Mouse (Mus musculus): Measurements from ENCODE around the gene Tmem51. TPM values are rescaled to one million over a fixed set of nuclear protein-coding genes. Genes with fewer than 3 reads are reported as not detected.
A peak's percentile ranks its signal among the peaks of the same experiment; 100 is the strongest.

Tmem51 gene
- polyA plus RNA-seq, 1 experiment from 2014 or later, result 6.5 TPM

DNA sequence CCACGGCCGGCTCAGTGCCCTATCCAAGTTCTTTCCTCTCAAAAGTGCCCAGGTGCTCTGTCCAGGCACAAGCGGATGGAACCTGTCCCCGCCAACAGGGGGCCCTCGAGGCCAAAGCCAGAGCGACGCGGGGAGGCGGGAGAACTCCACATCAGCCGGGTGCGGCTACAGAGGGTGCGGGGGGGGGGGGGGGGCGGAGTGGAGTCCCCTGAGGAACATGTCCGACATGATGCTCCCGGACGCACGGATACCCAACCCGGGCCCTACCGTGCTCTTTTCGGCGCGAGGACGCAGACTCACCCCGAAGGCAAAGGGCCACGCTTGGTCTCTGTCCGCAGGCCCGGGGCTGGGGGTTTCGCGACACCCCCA, 358 bp downstream of the Tmem51 start:
- ATAC-seq, result peak; percentile 52
- under 1% methylated on average over 25 of the region's 29 CpGs for WGBS
- Histone ChIP-seq H3K27ac (ENCODE audit: low read length) (no peak overlapping the region), H3K9ac (replicated peaks; ENCODE audit: low read depth, low read length) (peak overlapping the region; percentile 57), H3K4me3 (replicated peaks; ENCODE audit: low read length) (peak overlapping the region; percentile 53), H3K4me2 (ENCODE audit: low read length) (peak overlapping the region; percentile 87), H3K36me3 (ENCODE audit: control insufficient read depth, insufficient read depth) (no peaks in the 10 kb centered on the region), H3K27me3 (replicated peaks; ENCODE audit: control insufficient read depth, insufficient read depth, low read length) (peaks cover 19% of the 10 kb centered on the region), H3K4me1 (replicated peaks; ENCODE audit: control insufficient read depth, insufficient read depth, low read length) (peaks cover 21% of the 10 kb centered on the region), H3K9me3 (ENCODE audit: control insufficient read depth, low read length) (no peaks in the 10 kb centered on the region)

- peak overlapping the region; percentile 87 for H3K4me2 ChIP-seq (ENCODE audit: low read length)
- H3K9ac ChIP-seq (replicated peaks; ENCODE audit: low read depth, low read length), result no peak overlapping the region
- H3K27ac ChIP-seq (ENCODE audit: low read length), result no peak overlapping the region
- no peaks in the 10 kb centered on the region for H3K36me3 ChIP-seq (ENCODE audit: control insufficient read depth, insufficient read depth)
- no peaks in the 10 kb centered on the region for H3K9me3 ChIP-seq (ENCODE audit: control insufficient read depth, low read length)
- ATAC-seq, result no peak
- peaks cover 21% of the 10 kb centered on the region for H3K4me1 ChIP-seq (replicated peaks; ENCODE audit: control insufficient read depth, insufficient read depth, low read length)
- 56% methylated on average over 6 of the region's 6 CpGs for WGBS
- peak overlapping the region; percentile 53 for H3K4me3 ChIP-seq (replicated peaks; ENCODE audit: low read length)
- peaks cover 19% of the 10 kb centered on the region for H3K27me3 ChIP-seq (replicated peaks; ENCODE audit: control insufficient read depth, insufficient read depth, low read length)
Observed at GRCm38 (mm10) chr4:142083193-142083592, 911 bp downstream of the Tmem51 start.

- Histone ChIP-seq H3K9ac (replicated peaks; ENCODE audit: low read depth, low read length) (no peak overlapping the region), H3K27ac (ENCODE audit: low read length) (no peak overlapping the region), H3K4me3 (replicated peaks; ENCODE audit: low read length) (no peak overlapping the region), H3K4me1 (replicated peaks; ENCODE audit: control insufficient read depth, insufficient read depth, low read length) (peaks cover 25% of the 10 kb centered on the region), H3K9me3 (ENCODE audit: control insufficient read depth, low read length) (no peaks in the 10 kb centered on the region), H3K4me2 (ENCODE audit: low read length) (no peak overlapping the region), H3K27me3 (replicated peaks; ENCODE audit: control insufficient read depth, insufficient read depth, low read length) (peaks cover 19% of the 10 kb centered on the region), H3K36me3 (ENCODE audit: control insufficient read depth, insufficient read depth) (no peaks in the 10 kb centered on the region)
- WGBS, result 80% methylated on average over 4 of the region's 4 CpGs
- ATAC-seq, result no peak
Observed at GRCm38 (mm10) chr4:142082703-142083102, 1.4 kb downstream of the Tmem51 start.

DNA sequence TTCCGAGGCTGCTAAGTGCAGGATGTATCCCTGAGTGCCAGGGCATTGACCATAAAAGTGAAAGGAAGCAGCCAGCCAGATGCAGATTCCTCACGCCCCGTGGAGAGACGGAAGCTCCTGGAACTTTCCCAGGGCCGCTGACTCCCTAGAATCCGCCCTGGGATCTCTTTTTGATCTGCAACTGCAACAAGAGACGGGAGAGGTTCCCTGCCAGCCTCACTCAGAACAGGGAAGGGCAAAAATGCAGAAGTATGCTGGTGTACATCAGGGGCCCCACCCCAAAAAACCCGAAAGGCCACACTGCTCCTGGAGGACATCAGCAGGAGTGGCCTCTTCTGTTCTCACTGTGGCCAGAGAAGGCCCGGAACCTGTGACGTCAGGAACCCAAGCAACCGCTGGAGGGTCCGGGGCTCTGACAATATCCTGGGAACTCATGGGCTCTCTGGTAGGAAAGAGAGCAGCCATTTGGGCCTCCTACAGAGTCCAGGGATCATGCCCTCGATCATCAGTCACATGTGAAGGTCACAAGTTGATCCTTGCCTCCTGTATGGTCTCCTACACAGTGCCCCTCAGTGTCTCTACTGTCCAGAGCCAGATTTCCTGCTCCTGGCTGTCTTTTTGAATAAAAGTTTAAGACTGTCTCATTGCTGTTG, 2.3 kb downstream of the Tmem51 start:
- Histone ChIP-seq H3K9me3 (ENCODE audit: control insufficient read depth, low read length) (no peaks in the 10 kb centered on the region), H3K36me3 (ENCODE audit: control insufficient read depth, insufficient read depth) (no peaks in the 10 kb centered on the region), H3K4me1 (replicated peaks; ENCODE audit: control insufficient read depth, insufficient read depth, low read length) (peaks cover 30% of the 10 kb centered on the region), H3K27ac (ENCODE audit: low read length) (no peak overlapping the region), H3K27me3 (replicated peaks; ENCODE audit: control insufficient read depth, insufficient read depth, low read length) (peaks cover 19% of the 10 kb centered on the region), H3K4me3 (replicated peaks; ENCODE audit: low read length) (no peak overlapping the region), H3K4me2 (ENCODE audit: low read length) (no peak overlapping the region), H3K9ac (replicated peaks; ENCODE audit: low read depth, low read length) (no peak overlapping the region)
- no peak for ATAC-seq
- WGBS, result 64% methylated on average over 12 of the region's 13 CpGs

DNA sequence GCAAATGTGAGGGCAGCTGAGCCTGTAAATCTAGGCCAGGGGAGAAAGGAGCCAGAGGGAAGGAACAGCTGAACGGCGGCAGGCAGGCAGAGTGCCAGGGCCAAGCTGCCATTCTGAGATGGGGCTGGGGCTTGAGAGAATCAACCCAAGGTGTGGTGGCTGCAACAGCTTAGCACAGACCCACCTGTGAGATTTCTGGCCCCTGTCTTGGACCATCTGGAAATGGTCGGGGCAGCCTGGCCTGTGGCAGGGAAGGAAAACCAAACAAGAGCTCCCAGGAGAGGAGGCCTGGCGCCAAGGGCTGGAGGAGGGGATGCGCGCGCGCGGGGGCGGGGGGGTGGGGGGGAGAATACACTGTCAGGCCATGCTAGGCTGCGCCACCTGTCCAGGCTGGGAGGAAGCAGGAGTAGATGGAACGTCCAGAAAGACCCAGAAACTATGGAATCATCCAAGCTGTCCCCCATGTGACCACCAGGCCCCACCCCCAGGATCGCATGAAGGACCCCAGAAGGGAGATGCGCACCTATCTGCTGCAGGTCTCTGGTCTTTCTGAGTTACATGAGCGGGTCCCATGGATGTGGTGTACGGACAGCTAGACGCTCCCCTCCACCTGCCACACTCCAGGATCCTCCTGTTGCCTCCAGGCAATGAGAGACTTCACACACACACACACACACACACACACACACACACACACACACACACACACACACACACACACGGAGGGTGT, 3.0 kb downstream of the Tmem51 start:
- Histone ChIP-seq H3K9me3 (ENCODE audit: control insufficient read depth, low read length) (no peaks in the 10 kb centered on the region), H3K4me1 (replicated peaks; ENCODE audit: control insufficient read depth, insufficient read depth, low read length) (peaks cover 30% of the 10 kb centered on the region), H3K4me3 (replicated peaks; ENCODE audit: low read length) (no peak overlapping the region), H3K4me2 (ENCODE audit: low read length) (0 out of 2 replicates have a peak overlapping the region, but pooled peaks have one; percentile 5), H3K9ac (replicated peaks; ENCODE audit: low read depth, low read length) (no peak overlapping the region), H3K27me3 (replicated peaks; ENCODE audit: control insufficient read depth, insufficient read depth, low read length) (peaks cover 17% of the 10 kb centered on the region), H3K36me3 (ENCODE audit: control insufficient read depth, insufficient read depth) (no peaks in the 10 kb centered on the region), H3K27ac (ENCODE audit: low read length) (no peak overlapping the region)
- 52% methylated on average over 17 of the region's 18 CpGs for WGBS
- ATAC-seq, result peak; percentile 21; the same call in 1 of the 2 replicates

DNA sequence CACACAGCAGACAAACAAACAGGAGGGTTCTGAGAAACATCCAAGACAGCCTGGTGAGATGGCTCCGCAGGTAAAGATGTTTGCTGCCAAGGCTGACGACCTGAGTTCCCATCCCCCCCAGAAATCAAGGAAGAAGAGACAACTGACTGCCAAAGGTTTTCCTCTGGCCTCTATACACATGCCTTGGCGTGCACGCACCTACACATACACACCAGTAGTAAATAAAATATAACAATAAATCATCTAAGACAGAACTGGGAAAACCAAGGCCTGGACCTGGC, 3.7 kb downstream of the Tmem51 start:
- Histone ChIP-seq H3K4me2 (ENCODE audit: low read length) (no peak overlapping the region), H3K27ac (ENCODE audit: low read length) (no peak overlapping the region), H3K9ac (replicated peaks; ENCODE audit: low read depth, low read length) (no peak overlapping the region), H3K27me3 (replicated peaks; ENCODE audit: control insufficient read depth, insufficient read depth, low read length) (peaks cover 14% of the 10 kb centered on the region), H3K4me3 (replicated peaks; ENCODE audit: low read length) (no peak overlapping the region), H3K9me3 (ENCODE audit: control insufficient read depth, low read length) (no peaks in the 10 kb centered on the region), H3K36me3 (ENCODE audit: control insufficient read depth, insufficient read depth) (no peaks in the 10 kb centered on the region), H3K4me1 (replicated peaks; ENCODE audit: control insufficient read depth, insufficient read depth, low read length) (peaks cover 30% of the 10 kb centered on the region)
- no peak for ATAC-seq
- WGBS, result 84% methylated on average over 4 of the region's 4 CpGs

GRCm38 (mm10) chr4:142079629-142080486, 4.2 kb downstream of the Tmem51 start:
- no peak overlapping the region for H3K4me2 ChIP-seq (ENCODE audit: low read length)

GRCm38 (mm10) chr4:142077572-142078271, 6.4 kb downstream of the Tmem51 start:
- peaks cover 20% of the 10 kb centered on the region for H3K4me1 ChIP-seq (replicated peaks; ENCODE audit: control insufficient read depth, insufficient read depth, low read length)
- no peak overlapping the region for H3K4me3 ChIP-seq (replicated peaks; ENCODE audit: low read length)
- no peak overlapping the region for H3K9ac ChIP-seq (replicated peaks; ENCODE audit: low read depth, low read length)
- ATAC-seq, result peak; percentile 45
- no peaks in the 10 kb centered on the region for H3K9me3 ChIP-seq (ENCODE audit: control insufficient read depth, low read length)
- 29% methylated on average over 18 of the region's 18 CpGs for WGBS
- H3K4me2 ChIP-seq (ENCODE audit: low read length), result no peak overlapping the region
- H3K27ac ChIP-seq (ENCODE audit: low read length), result no peak overlapping the region
- H3K27me3 ChIP-seq (replicated peaks; ENCODE audit: control insufficient read depth, insufficient read depth, low read length), result peaks cover 7% of the 10 kb centered on the region
- no peaks in the 10 kb centered on the region for H3K36me3 ChIP-seq (ENCODE audit: control insufficient read depth, insufficient read depth)

More at GRCm38 (mm10) chr4:142079629-142080486, 4.2 kb downstream of the Tmem51 start:
- Histone ChIP-seq H3K27me3 (replicated peaks; ENCODE audit: control insufficient read depth, insufficient read depth, low read length) (peaks cover 10% of the 10 kb centered on the region), H3K36me3 (ENCODE audit: control insufficient read depth, insufficient read depth) (no peaks in the 10 kb centered on the region), H3K27ac (ENCODE audit: low read length) (no peak overlapping the region), H3K9ac (replicated peaks; ENCODE audit: low read depth, low read length) (no peak overlapping the region), H3K4me3 (replicated peaks; ENCODE audit: low read length) (no peak overlapping the region), H3K4me1 (replicated peaks; ENCODE audit: control insufficient read depth, insufficient read depth, low read length) (peaks cover 30% of the 10 kb centered on the region), H3K9me3 (ENCODE audit: control insufficient read depth, low read length) (no peaks in the 10 kb centered on the region)
- WGBS, result 83% methylated on average over 14 of the region's 14 CpGs
- ATAC-seq, result no peak

DNA sequence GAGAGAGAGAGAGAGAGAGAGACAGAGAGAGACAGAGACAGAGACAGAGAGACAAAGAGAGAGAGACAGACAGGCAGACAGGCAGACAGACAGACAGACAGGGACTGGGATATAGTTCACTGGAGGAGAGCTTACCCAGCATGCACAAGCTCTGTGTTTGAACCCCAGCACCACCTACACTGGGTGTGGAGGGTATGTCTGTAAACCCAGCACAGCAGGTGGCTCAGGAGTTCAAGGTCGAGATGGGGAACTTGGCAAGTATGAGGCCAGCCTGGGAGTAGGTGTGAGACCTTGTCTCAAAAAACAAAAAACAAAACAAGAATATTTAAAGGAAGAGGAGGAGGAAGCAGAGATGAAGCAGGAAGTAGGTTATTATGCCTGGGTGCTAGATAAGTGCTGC, 7.2 kb downstream of the Tmem51 start:
- H3K27me3 ChIP-seq (replicated peaks; ENCODE audit: control insufficient read depth, insufficient read depth, low read length), result peaks cover 6% of the 10 kb centered on the region
- no peak overlapping the region for H3K4me2 ChIP-seq (ENCODE audit: low read length)
- no peak for ATAC-seq
- peaks cover 20% of the 10 kb centered on the region for H3K4me1 ChIP-seq (replicated peaks; ENCODE audit: control insufficient read depth, insufficient read depth, low read length)
- H3K4me3 ChIP-seq (replicated peaks; ENCODE audit: low read length), result no peak overlapping the region
- no peak overlapping the region for H3K27ac ChIP-seq (ENCODE audit: low read length)
- H3K9me3 ChIP-seq (ENCODE audit: control insufficient read depth, low read length), result no peaks in the 10 kb centered on the region
- no peaks in the 10 kb centered on the region for H3K36me3 ChIP-seq (ENCODE audit: control insufficient read depth, insufficient read depth)
- H3K9ac ChIP-seq (replicated peaks; ENCODE audit: low read depth, low read length), result no peak overlapping the region
- 30% methylated on average over 1 of the region's 1 CpGs for WGBS

All from forebrain, embryonic 16.5 days (tissue).